Mouse (Mus musculus) intestine, postnatal 0 days (tissue): ENCODE measurements at regions not wholly inside any gene's neighbourhood (a gene's known extent, or its start where the extent isn't known, plus 50 kb on each side); places are given as distances from the start of the nearest gene placed in this dataset.

Experiments
- ATAC-seq: fragments of 200-750 bp; cut with Nextera tagmentation; 2 replicates; pipeline ENCODE4 v1.8.0; 2017; ENCODE audit warnings: mild to moderate bottlenecking, moderate TSS enrichment, moderate library complexity
- H3K27ac ChIP-seq: fragments of 300-500 bp; sonication (generic); 2 replicates; pipeline ENCODE4 v1.5.1; 2014; ENCODE audit warnings: mild to moderate bottlenecking, low read depth, low read length, moderate library complexity
- H3K27me3 ChIP-seq: fragments of 300-500 bp; sonication (generic); replicated peaks from 2 replicates; pipeline ENCODE4 v1.6.1; 2014; ENCODE audit warnings: low read length, mixed read lengths; ENCODE audit not compliant: control insufficient read depth, insufficient read depth
- H3K36me3 ChIP-seq: fragments of 300-500 bp; sonication (generic); 2 replicates; pipeline ENCODE4 v1.6.1; 2014; ENCODE audit warnings: mild to moderate bottlenecking, moderate library complexity; ENCODE audit not compliant: control insufficient read depth, insufficient read depth
- H3K4me1 ChIP-seq: fragments of 300-500 bp; sonication (generic); replicated peaks from 2 replicates; pipeline ENCODE4 v1.6.1; 2014; ENCODE audit warnings: antibody characterized with exemption, low read length, mixed read lengths; ENCODE audit not compliant: control insufficient read depth, insufficient read depth
- H3K4me2 ChIP-seq: fragments of 300-500 bp; sonication (generic); replicated peaks from 2 replicates; pipeline ENCODE4 v1.6.1; 2014; ENCODE audit warnings: low read depth, mild to moderate bottlenecking, moderate library complexity
- H3K4me3 ChIP-seq: fragments of 300-500 bp; sonication (generic); 2 replicates; pipeline ENCODE4 v1.5.1; 2014; ENCODE audit warnings: low read depth, low read length
- H3K9ac ChIP-seq: fragments of 300-500 bp; sonication (generic); 2 replicates; pipeline ENCODE4 v1.6.1; 2014; ENCODE audit warnings: mild to moderate bottlenecking, low read depth, low read length
- H3K9me3 ChIP-seq: fragments of 300-500 bp; sonication (generic); 2 replicates; pipeline ENCODE4 v1.6.1; 2016; ENCODE audit warnings: mixed run types; ENCODE audit not compliant: control insufficient read depth
- CTCF ChIP-seq: sonication (generic); IDR thresholded peaks from 2 replicates; pipeline ENCODE4 v1.5.1; 2016; ENCODE audit warnings: low read depth, mild to moderate bottlenecking, control low read depth, antibody characterized with exemption, moderate library complexity
- WGBS: fragments of 180-500 bp; shearing (Covaris S2); extraction: QIAGEN DNeasy Blood & Tissue Kit; methylation state at CpG from one replicate; pipeline ENCODE4 v1.1.7; 2014; 5-methylcytosine and 5-hydroxymethylcytosine counted together

- no peak overlapping the region for H3K27ac ChIP-seq
Observed at GRCm38 (mm10) chr3:103514061-103514460, 61.0 kb upstream of the Syt6 start.

GRCm38 (mm10) chr3:103515946-103516345, 59.1 kb upstream of the Syt6 start:
- Histone ChIP-seq H3K27me3 (no peaks in the 10 kb centered on the region), H3K4me3 (no peak overlapping the region), H3K9me3 (no peaks in the 10 kb centered on the region), H3K27ac (no peak overlapping the region), H3K9ac (no peak overlapping the region), H3K36me3 (no peaks in the 10 kb centered on the region), H3K4me1 (no peaks in the 10 kb centered on the region), H3K4me2 (no peak overlapping the region)
- no peak for TF ChIP-seq CTCF
- 57% methylated on average over 5 of the region's 5 CpGs for WGBS
- no peak for ATAC-seq

More at GRCm38 (mm10) chr3:103514061-103514460, 61.0 kb upstream of the Syt6 start:
- H3K4me3 ChIP-seq = no peak overlapping the region
- no peak for ATAC-seq
- no peaks in the 10 kb centered on the region for H3K9me3 ChIP-seq
- no peak overlapping the region for H3K4me2 ChIP-seq
- H3K4me1 ChIP-seq = no peaks in the 10 kb centered on the region
- no peaks in the 10 kb centered on the region for H3K27me3 ChIP-seq
- H3K9ac ChIP-seq = no peak overlapping the region
- no peaks in the 10 kb centered on the region for H3K36me3 ChIP-seq
- 44% methylated on average over 7 of the region's 7 CpGs for WGBS
- TF ChIP-seq CTCF = no peak

GRCm38 (mm10) chr3:103517376-103518304, 57.4 kb upstream of the Syt6 start:
- no peaks in the 10 kb centered on the region for H3K9me3 ChIP-seq
- ATAC-seq = no peak
- TF ChIP-seq CTCF = no peak
- H3K36me3 ChIP-seq = no peaks in the 10 kb centered on the region
- WGBS = 58% methylated on average over 8 of the region's 8 CpGs
- no peak overlapping the region for H3K27ac ChIP-seq
- H3K4me2 ChIP-seq = no peak overlapping the region
- no peak overlapping the region for H3K9ac ChIP-seq
- H3K27me3 ChIP-seq = no peaks in the 10 kb centered on the region
- no peaks in the 10 kb centered on the region for H3K4me1 ChIP-seq
- H3K4me3 ChIP-seq = no peak overlapping the region

GRCm38 (mm10) chr3:103518624-103519023, 56.4 kb upstream of the Syt6 start:
- Histone ChIP-seq H3K27me3 (no peaks in the 10 kb centered on the region), H3K9me3 (no peaks in the 10 kb centered on the region), H3K4me3 (no peak overlapping the region), H3K36me3 (no peaks in the 10 kb centered on the region), H3K27ac (no peak overlapping the region), H3K9ac (no peak overlapping the region), H3K4me2 (no peak overlapping the region), H3K4me1 (no peaks in the 10 kb centered on the region)
- no peak for ATAC-seq
- 73% methylated on average over 2 of the region's 2 CpGs for WGBS
- no peak for TF ChIP-seq CTCF
